In genomic region chr16:96158511-96159080, GRCm38 (mm10) we compare ENCODE assay signal across 8 mouse cellular contexts. TPM values are rescaled to one million over a fixed set of nuclear protein-coding genes. Genes with fewer than 3 reads are reported as not detected.
DNase-seq lines count a peak whose midpoint lies in the region; ATAC-seq and TF ChIP-seq lines count a peak whose summit lies in the region.

No protein-coding gene starts in this region.

- TF ChIP-seq POLR2A in olfactory bulb, adult 2 months (IDR thresholded peaks at IDR 0.05; ENCODE audit: insufficient read depth, low read depth, low read length), result no peak

- peak overlapping the region; percentile 97 for H3K4me2 ChIP-seq in neural tube, embryonic 11.5 days (ENCODE audit: low read depth)
- peak overlapping the region; percentile 99 for H3K4me2 ChIP-seq in intestine, embryonic 15.5 days (replicated peaks)

- TF ChIP-seq CTCF in olfactory bulb, adult 2 months (IDR thresholded peaks at IDR 0.05; ENCODE audit: insufficient read depth, low read depth, low read length), result no peak

- H3K27me3 ChIP-seq in neural tube, embryonic 11.5 days (ENCODE audit: control insufficient read depth, insufficient read depth, low read length), result no peaks in the 10 kb centered on the region
- no peaks in the 10 kb centered on the region for H3K27me3 ChIP-seq in intestine, embryonic 15.5 days (replicated peaks)

- H3K9ac ChIP-seq in neural tube, embryonic 11.5 days (ENCODE audit: low read length), result peak overlapping the region; percentile 91
- H3K9ac ChIP-seq in intestine, embryonic 15.5 days, result peak overlapping the region; percentile 90

- peak; percentile 60 for DNase-seq in adrenal gland, adult 2 months
- no peak for DNase-seq in adrenal gland, adult 8-10 months
- no peak for DNase-seq in neural tube, embryonic 11.5 days (ENCODE audit: low spot score)
- no peak for DNase-seq in neural tube, embryonic 10.5 days (ENCODE audit: extremely low spot score, low spot score)
- DNase-seq in testis, postnatal 14 days (ENCODE audit: low spot score), result no peak
- no peak for DNase-seq in spleen, postnatal 10 days (ENCODE audit: low spot score in 2 of 2)

- no peaks in the 10 kb centered on the region for H3K36me3 ChIP-seq in neural tube, embryonic 11.5 days (ENCODE audit: control insufficient read depth, insufficient read depth, low read length)
- H3K36me3 ChIP-seq in intestine, embryonic 15.5 days, result no peaks in the 10 kb centered on the region; the same call in 1 of the 2 replicates

- H3K27ac ChIP-seq in neural tube, embryonic 11.5 days (ENCODE audit: low read depth, low read length), result no peak overlapping the region
- H3K27ac ChIP-seq in intestine, embryonic 15.5 days, result peak overlapping the region; percentile 71; the same call in 1 of the 2 replicates
- H3K27ac ChIP-seq in olfactory bulb, adult 2 months (ENCODE audit: insufficient read depth, low read depth, low read length), result 0 out of 2 replicates have a peak overlapping the region, but pooled peaks have one; percentile 24

- peak overlapping the region; percentile 46 for H3K4me3 ChIP-seq in neural tube, embryonic 11.5 days (ENCODE audit: low read depth, low read length)
- peak overlapping the region; percentile 65 for H3K4me3 ChIP-seq in intestine, embryonic 15.5 days (replicated peaks)
- peak overlapping the region; percentile 45 for H3K4me3 ChIP-seq in olfactory bulb, adult 2 months (ENCODE audit: insufficient read depth, low read depth, low read length)

- WGBS in neural tube, embryonic 11.5 days, result 64% methylated on average over 12 of the region's 12 CpGs
- WGBS in intestine, embryonic 15.5 days, result 56% methylated on average over 12 of the region's 12 CpGs
- WGBS in olfactory bulb, adult 2 months, result 64% methylated on average over 12 of the region's 12 CpGs

- peaks cover 8% of the 10 kb centered on the region for H3K4me1 ChIP-seq in neural tube, embryonic 11.5 days (ENCODE audit: control insufficient read depth, insufficient read depth, low read length)
- H3K4me1 ChIP-seq in intestine, embryonic 15.5 days (replicated peaks), result peaks cover 8% of the 10 kb centered on the region
- H3K4me1 ChIP-seq in olfactory bulb, adult 2 months (ENCODE audit: control insufficient read depth, insufficient read depth, low read length), result peaks cover 37% of the 10 kb centered on the region

- 0 out of 2 replicates have a peak, but pooled peaks have one; percentile 18 for ATAC-seq in neural tube, embryonic 11.5 days (ENCODE audit: insufficient read depth, low FRiP score, low TSS enrichment)
- ATAC-seq in intestine, embryonic 15.5 days, result peak; percentile 14; the same call in 1 of the 2 replicates

- H3K9me3 ChIP-seq in neural tube, embryonic 11.5 days (ENCODE audit: control insufficient read depth, low read length), result no peaks in the 10 kb centered on the region
- no peaks in the 10 kb centered on the region for H3K9me3 ChIP-seq in intestine, embryonic 15.5 days

RNA-seq across cellular contexts. Expression of gene Wrb, which starts 13.4 kb away (rescaled TPM):
- 10 to 100 TPM; 23.4 to 45.2 TPM for total RNA-seq in adrenal gland, adult 2 months (2021)
- polyA plus RNA-seq in adrenal gland, adult 2 months (2012; rRNA removed), result 50.0 and 84.1 TPM in 2 replicates
- total RNA-seq in adrenal gland, adult 8-10 months (2022), result 10 to 100 TPM; 38.4 to 50.7 (median 45.8) TPM
- polyA plus RNA-seq in neural tube, embryonic 11.5 days (2014; fragmentation: Nextera tagmentation; extraction: Ambion mirVana), result 115 and 124 TPM in 2 replicates
- 56.4 and 61.6 TPM in 2 replicates for polyA plus RNA-seq in intestine, embryonic 15.5 days (2015; fragmentation: Nextera tagmentation; extraction: Ambion mirVana)
- not detected in 2 replicates for polyA plus RNA-seq in olfactory bulb, adult 2 months (2012; ENCODE audit: insufficient read depth, insufficient read length, low replicate concordance, missing spikeins)

RNA-seq across cellular contexts. Expression of gene Hmgn1, which starts 31.1 kb away (rescaled TPM):
- 100 to 1,000 TPM; 215 to 238 TPM for total RNA-seq in adrenal gland, adult 2 months (2021)
- polyA plus RNA-seq in adrenal gland, adult 2 months (2012; rRNA removed), result 12.9 and 14.9 TPM in 2 replicates
- total RNA-seq in adrenal gland, adult 8-10 months (2022), result 100 to 1,000 TPM; 154 to 239 (median 191) TPM
- polyA plus RNA-seq in neural tube, embryonic 11.5 days (2014; fragmentation: Nextera tagmentation; extraction: Ambion mirVana), result 732 and 792 TPM in 2 replicates
- 489 and 623 TPM in 2 replicates for polyA plus RNA-seq in intestine, embryonic 15.5 days (2015; fragmentation: Nextera tagmentation; extraction: Ambion mirVana)
- not detected in 2 replicates for polyA plus RNA-seq in olfactory bulb, adult 2 months (2012; ENCODE audit: insufficient read depth, insufficient read length, low replicate concordance, missing spikeins)

RNA-seq across cellular contexts. Expression of gene Lca5l, which starts 33.5 kb away (rescaled TPM):
- 1 to 10 TPM; 1.2 to 3.0 TPM for total RNA-seq in adrenal gland, adult 2 months (2021)
- 0.86 and 1.0 TPM in 2 replicates for polyA plus RNA-seq in adrenal gland, adult 2 months (2012; rRNA removed)
- total RNA-seq in adrenal gland, adult 8-10 months (2022), result 1 to 10 TPM; 2.0 to 5.5 (median 2.9) TPM
- polyA plus RNA-seq in neural tube, embryonic 11.5 days (2014; fragmentation: Nextera tagmentation; extraction: Ambion mirVana), result 1.1 and 1.6 TPM in 2 replicates
- 0.68 and 0.82 TPM in 2 replicates for polyA plus RNA-seq in intestine, embryonic 15.5 days (2015; fragmentation: Nextera tagmentation; extraction: Ambion mirVana)
- not detected in 2 replicates for polyA plus RNA-seq in olfactory bulb, adult 2 months (2012; ENCODE audit: insufficient read depth, insufficient read length, low replicate concordance, missing spikeins)

RNA-seq across cellular contexts. Expression of gene Sh3bgr, which starts 41.7 kb away (rescaled TPM):
- total RNA-seq in adrenal gland, adult 2 months (2021), result 10 to 100 TPM; 25.1 to 30.0 TPM
- polyA plus RNA-seq in adrenal gland, adult 2 months (2012; rRNA removed), result 2.4 and 3.3 TPM in 2 replicates
- total RNA-seq in adrenal gland, adult 8-10 months (2022), result 10 to 100 TPM; 17.2 to 37.2 (median 31.4) TPM
- 3.5 and 4.4 TPM in 2 replicates for polyA plus RNA-seq in neural tube, embryonic 11.5 days (2014; fragmentation: Nextera tagmentation; extraction: Ambion mirVana)
- 28.2 and 29.9 TPM in 2 replicates for polyA plus RNA-seq in intestine, embryonic 15.5 days (2015; fragmentation: Nextera tagmentation; extraction: Ambion mirVana)
- polyA plus RNA-seq in olfactory bulb, adult 2 months (2012; ENCODE audit: insufficient read depth, insufficient read length, low replicate concordance, missing spikeins), result not detected in 2 replicates
